Mouse (Mus musculus) CH12.LX (cell line): ENCODE measurements at regions not wholly inside any gene's neighbourhood (a gene's known extent, or its start where the extent isn't known, plus 50 kb on each side); places are given as distances from the start of the nearest gene placed in this dataset.

Source experiments
- DNase-seq: peaks from one replicate; pipeline ENCODE4 v3.0.0-alpha.2; 2013; ENCODE audit errors: extremely low read depth
- H3K27ac ChIP-seq: 2 replicates; pipeline ENCODE4 v1.5.1; 2012; ENCODE audit warnings: low read depth, mild to moderate bottlenecking, control low read depth, moderate library complexity; ENCODE audit not compliant: insufficient read depth
- H3K27me3 ChIP-seq: replicated peaks from 2 replicates; pipeline ENCODE3; 2012; ENCODE audit warnings: inconsistent platforms
- H3K36me3 ChIP-seq, 2 experiments: replicated peaks in 1 of 2; 2 replicates each; pipeline versions ENCODE3 to v1.6.1; 2012; ENCODE audit warnings: inconsistent platforms in 1 of 2, low read length in 1 of 2, mild to moderate bottlenecking in 1 of 2, mixed read lengths in 1 of 2, moderate library complexity in 1 of 2; ENCODE audit not compliant: control insufficient read depth in 1 of 2, insufficient read depth in 1 of 2
- H3K4me1 ChIP-seq, 2 experiments: 2 replicates each; pipeline ENCODE4 v1.6.1; 2012; ENCODE audit warnings: inconsistent platforms in 1 of 2, moderate library complexity in 1 of 2; ENCODE audit not compliant: insufficient read depth in 2 of 2, control insufficient read depth in 1 of 2
- H3K4me2 ChIP-seq: 2 replicates; pipeline ENCODE4 v1.6.1; 2012; ENCODE audit warnings: low read depth, mild to moderate bottlenecking, control low read depth; ENCODE audit not compliant: poor library complexity, insufficient read depth, severe bottlenecking
- H3K4me3 ChIP-seq, 3 experiments: fragments of 150-350 bp in 1 of 3; sonication (generic) in 1 of 3; replicated peaks in 1 of 3; 2 replicates each; pipeline versions ENCODE3 to v1.5.1; 2011 to 2012; ENCODE audit warnings: low read depth in 2 of 3, low read length in 2 of 3, mild to moderate bottlenecking in 2 of 3, moderate library complexity in 2 of 3, control low read depth in 1 of 3, improper control_type of control experiment in 1 of 3, inconsistent platforms in 1 of 3, mixed read lengths in 1 of 3; ENCODE audit not compliant: poor library complexity in 1 of 3
- H3K79me2 ChIP-seq: replicated peaks from 2 replicates; pipeline ENCODE4 v1.6.1; 2012; ENCODE audit warnings: mild to moderate bottlenecking, moderate library complexity; ENCODE audit not compliant: control insufficient read depth, poor library complexity, insufficient read depth, severe bottlenecking; ENCODE audit errors: extremely low read depth
- H3K9ac ChIP-seq: 2 replicates; pipeline ENCODE4 v1.6.1; 2012; ENCODE audit warnings: low read depth, mild to moderate bottlenecking, control low read depth, moderate library complexity; ENCODE audit not compliant: insufficient read depth
- H3K9me3 ChIP-seq: replicated peaks from 2 replicates; pipeline ENCODE3; 2012; ENCODE audit warnings: low read length, inconsistent platforms, mixed read lengths
- BHLHE40 ChIP-seq: IDR thresholded peaks from 2 replicates; pipeline ENCODE4 v1.6.1; 2011; ENCODE audit warnings: mild to moderate bottlenecking, low read depth, low read length, improper control_type of control experiment
- CHD1 ChIP-seq: IDR thresholded peaks from 2 replicates; pipeline ENCODE4 v1.6.1; 2012; ENCODE audit warnings: low read depth, low read length, improper control_type of control experiment, inconsistent platforms
- CHD2 ChIP-seq: IDR thresholded peaks from 2 replicates; pipeline ENCODE4 v1.6.1; 2011; ENCODE audit warnings: low read length, improper control_type of control experiment
- ELF1 ChIP-seq: IDR thresholded peaks from 2 replicates; pipeline ENCODE4 v1.6.1; 2014; ENCODE audit warnings: low read depth, mild to moderate bottlenecking, inconsistent platforms, low read length, improper control_type of control experiment
- GABPA ChIP-seq: IDR thresholded peaks from 2 replicates; pipeline ENCODE4 v1.6.1; 2012; ENCODE audit warnings: low read depth, low read length, improper control_type of control experiment, inconsistent platforms; ENCODE audit not compliant: insufficient replicate concordance
- HCFC1 ChIP-seq: IDR thresholded peaks from 2 replicates; pipeline ENCODE4 v1.6.1; 2012; ENCODE audit warnings: low read depth, mild to moderate bottlenecking, inconsistent platforms, low read length, improper control_type of control experiment
- JUN ChIP-seq: IDR thresholded peaks from 2 replicates; pipeline ENCODE4 v1.6.1; 2011; ENCODE audit warnings: low read depth, mild to moderate bottlenecking, low read length, improper control_type of control experiment, moderate library complexity; ENCODE audit not compliant: insufficient read depth
- KAT2A ChIP-seq: IDR thresholded peaks from 2 replicates; pipeline ENCODE4 v1.6.1; 2012; ENCODE audit warnings: low read length, improper control_type of control experiment, inconsistent platforms; ENCODE audit not compliant: insufficient replicate concordance
- MAX ChIP-seq: IDR thresholded peaks from 2 replicates; pipeline ENCODE4 v1.6.1; 2011; ENCODE audit warnings: low read length, improper control_type of control experiment
- MAZ ChIP-seq: IDR thresholded peaks from 2 replicates; pipeline ENCODE4 v1.6.1; 2012; ENCODE audit warnings: low read depth, mild to moderate bottlenecking, inconsistent platforms, low read length, improper control_type of control experiment, moderate library complexity
- MEF2A ChIP-seq: IDR thresholded peaks from 2 replicates; pipeline ENCODE4 v1.6.1; 2014; ENCODE audit warnings: low read depth, mild to moderate bottlenecking, inconsistent platforms, low read length, improper control_type of control experiment, borderline replicate concordance
- MXI1 ChIP-seq: IDR thresholded peaks from 2 replicates; pipeline ENCODE4 v1.6.1; 2011; ENCODE audit warnings: mild to moderate bottlenecking, low read depth, low read length, improper control_type of control experiment
- NRF1 ChIP-seq: IDR thresholded peaks from 2 replicates; pipeline ENCODE4 v1.6.1; 2014; ENCODE audit warnings: low read depth, mild to moderate bottlenecking, inconsistent platforms, low read length, improper control_type of control experiment, moderate library complexity
- PAX5 ChIP-seq: IDR thresholded peaks from 2 replicates; pipeline ENCODE4 v1.6.1; 2012; ENCODE audit warnings: low read length, inconsistent platforms, mixed read lengths
- POLR2A ChIP-seq: IDR thresholded peaks from 2 replicates; pipeline ENCODE4 v1.6.1; 2011; ENCODE audit warnings: low read depth, mild to moderate bottlenecking, improper control_type of control experiment, low read length
- POLR2AphosphoS2 ChIP-seq: IDR thresholded peaks from 2 replicates; pipeline ENCODE4 v1.6.1; 2011; ENCODE audit warnings: low read depth, low read length, improper control_type of control experiment
- RAD21 ChIP-seq: IDR thresholded peaks from 2 replicates; pipeline ENCODE4 v1.6.1; 2011; ENCODE audit warnings: low read depth, mild to moderate bottlenecking, low read length, improper control_type of control experiment, moderate library complexity
- RCOR1 ChIP-seq: conservative IDR thresholded peaks from 2 replicates; pipeline ENCODE4 v1.6.1; 2012; ENCODE audit warnings: low read depth, mild to moderate bottlenecking, inconsistent platforms, low read length, improper control_type of control experiment
- SMC3 ChIP-seq: IDR thresholded peaks from 2 replicates; pipeline ENCODE4 v1.6.1; 2011; ENCODE audit warnings: low read depth, low read length, improper control_type of control experiment
- UBTF ChIP-seq: IDR thresholded peaks from 2 replicates; pipeline ENCODE4 v1.6.1; 2012; ENCODE audit warnings: low read depth, mild to moderate bottlenecking, inconsistent platforms, low read length, improper control_type of control experiment, moderate library complexity
- USF2 ChIP-seq: conservative IDR thresholded peaks from 2 replicates; pipeline ENCODE4 v1.6.1; 2011; ENCODE audit warnings: low read depth, low read length, improper control_type of control experiment
- ZC3H11A ChIP-seq: IDR thresholded peaks from 2 replicates; pipeline ENCODE4 v1.6.1; 2012; ENCODE audit warnings: low read depth, mild to moderate bottlenecking, inconsistent platforms, low read length, improper control_type of control experiment
- ZKSCAN1 ChIP-seq: IDR thresholded peaks from 2 replicates; pipeline ENCODE4 v1.6.1; 2012; ENCODE audit warnings: low read depth, inconsistent platforms, low read length, improper control_type of control experiment, borderline replicate concordance
- ZMIZ1 ChIP-seq: IDR thresholded peaks from 2 replicates; pipeline ENCODE4 v1.6.1; 2012; ENCODE audit warnings: low read depth, mild to moderate bottlenecking, inconsistent platforms, low read length, improper control_type of control experiment
- ZNF384 ChIP-seq: IDR thresholded peaks from 2 replicates; pipeline ENCODE4 v1.6.1; 2012; ENCODE audit warnings: low read depth, low read length, improper control_type of control experiment, inconsistent platforms
- dilution Hi-C: fragments of 300-500 bp; cut with MboI; formaldehyde crosslinking; loops from 2 replicates; pipeline ENCODE4 v1.14.3; 2020; ENCODE audit warnings: low sequenced_read_pairs; ENCODE audit not compliant: extremely low pct_unique_long_range_greater_than_20kb, extremely low pct_ligation_motif_present
- in situ Hi-C: fragments of 300-500 bp; cut with MboI; formaldehyde crosslinking; loops from 3 replicates; pipeline ENCODE4 v1.14.3; 2019; ENCODE audit warnings: low sequenced_read_pairs, low pct_ligation_motif_present, low pct_unique_long_range_greater_than_20kb, mixed read lengths

DNA sequence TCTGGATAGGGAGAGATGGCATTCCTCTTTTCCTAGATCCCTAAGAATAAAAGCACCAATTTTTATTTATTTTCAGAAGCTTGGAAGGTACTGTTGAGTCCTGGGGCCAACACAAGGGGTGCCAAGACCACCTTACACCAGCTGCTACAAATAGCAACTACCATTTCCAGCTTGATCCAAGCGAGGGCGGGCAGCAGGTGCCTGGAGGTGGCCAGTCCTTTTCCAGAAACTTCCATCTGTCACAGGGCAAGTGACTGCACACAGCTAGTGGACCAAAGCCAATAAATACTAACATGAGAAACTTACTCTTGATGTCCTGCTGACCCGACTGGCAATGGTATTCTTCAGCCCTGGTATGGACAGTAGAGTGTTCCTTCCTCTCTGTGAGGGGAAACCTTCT is 80.0 kb upstream of the Tmc1 start:
- DNase-seq: no peak
- H3K9me3 ChIP-seq: no peaks in the 10 kb centered on the region
- H3K36me3 ChIP-seq: no peaks in the 10 kb centered on the region
- H3K4me3 ChIP-seq: no peak overlapping the region
- in situ Hi-C loops (loop anchor here (10.0 to 25.0 kb wide), 3 partner anchors 228 to 703 kb away; partner anchors contain the start of gene Zfand5), dilution Hi-C loops (no loop called here)
- TF ChIP-seq MXI1 (no peak), PAX5 (no peak), KAT2A (no peak), RAD21 (no peak), POLR2A (no peak), ZKSCAN1 (no peak), ZNF384 (no peak), SMC3 (no peak), USF2 (no peak), ELF1 (no peak), BHLHE40 (no peak)
- no peaks in the 10 kb centered on the region for H3K27me3 ChIP-seq
- H3K4me2 ChIP-seq: no peak overlapping the region
- no peak overlapping the region for H3K9ac ChIP-seq
- H3K27ac ChIP-seq: no peak overlapping the region
- no peaks in the 10 kb centered on the region for H3K79me2 ChIP-seq
- peaks cover 8 to 14% of the 10 kb centered on the region in 2 experiments for H3K4me1 ChIP-seq

- H3K27ac ChIP-seq: no peak overlapping the region
- no peaks in the 10 kb centered on the region for H3K27me3 ChIP-seq
- H3K9ac ChIP-seq: no peak overlapping the region
- in situ Hi-C loops (loop anchor here (10.0 to 25.0 kb wide), 3 partner anchors 230 to 705 kb away; partner anchors contain the start of gene Zfand5), dilution Hi-C loops (no loop called here)
- H3K4me3 ChIP-seq: no peak overlapping the region
- peaks cover 4 to 14% of the 10 kb centered on the region in 2 experiments; a peak in 3 of 4 replicates for H3K4me1 ChIP-seq
- H3K4me2 ChIP-seq: no peak overlapping the region
- no peaks in the 10 kb centered on the region for H3K9me3 ChIP-seq
- TF ChIP-seq POLR2AphosphoS2: no peak
- no peak for TF ChIP-seq RCOR1
- no peak for TF ChIP-seq PAX5
- TF ChIP-seq MAX: no peak
- TF ChIP-seq MAZ: no peak
- TF ChIP-seq ZKSCAN1: no peak
- no peak for TF ChIP-seq SMC3
- no peak for TF ChIP-seq BHLHE40
- TF ChIP-seq UBTF: no peak
- TF ChIP-seq GABPA: no peak
- TF ChIP-seq MEF2A: no peak
- no peak for TF ChIP-seq ZC3H11A
- TF ChIP-seq NRF1: no peak
- no peak for TF ChIP-seq ZNF384
- TF ChIP-seq CHD2: no peak
- no peak for TF ChIP-seq HCFC1
- TF ChIP-seq ZMIZ1: no peak
- TF ChIP-seq JUN: no peak
- TF ChIP-seq CHD1: no peak
- no peak for DNase-seq
- H3K79me2 ChIP-seq: no peaks in the 10 kb centered on the region
- no peaks in the 10 kb centered on the region for H3K36me3 ChIP-seq
Observed at GRCm38 (mm10) chr19:21032558-21032957, 78.6 kb upstream of the Tmc1 start.
